Mouse (Mus musculus) layer of hippocampus, adult 8-10 months (tissue): ENCODE data around the gene Tbp. TPM values are rescaled to one million over a fixed set of nuclear protein-coding genes. Genes with fewer than 3 reads are reported as not detected.
A peak's percentile ranks its signal among the peaks of the same experiment; 100 is the strongest.
"Not testable (repeated sequence)": the region's sequence is repeated elsewhere in the genome, so short reads cannot be mapped to it uniquely, and the experiment has no call there.

Experiments
- DNase-seq, 2 experiments: peaks; one replicate each; pipeline ENCODE4 v3.0.0; 2022; ENCODE audit warnings: low spot score in 2 of 2
- total RNA-seq, 4 experiments: library from RNA; stranded (reverse); gene quantifications; 2 replicates each; pipeline ENCODE4 v1.2.4; 2022

Gene Tbp
- total RNA-seq, 4 experiments from 2014 or later = 31.3 to 49.0 (median 34.2) TPM

DNA sequence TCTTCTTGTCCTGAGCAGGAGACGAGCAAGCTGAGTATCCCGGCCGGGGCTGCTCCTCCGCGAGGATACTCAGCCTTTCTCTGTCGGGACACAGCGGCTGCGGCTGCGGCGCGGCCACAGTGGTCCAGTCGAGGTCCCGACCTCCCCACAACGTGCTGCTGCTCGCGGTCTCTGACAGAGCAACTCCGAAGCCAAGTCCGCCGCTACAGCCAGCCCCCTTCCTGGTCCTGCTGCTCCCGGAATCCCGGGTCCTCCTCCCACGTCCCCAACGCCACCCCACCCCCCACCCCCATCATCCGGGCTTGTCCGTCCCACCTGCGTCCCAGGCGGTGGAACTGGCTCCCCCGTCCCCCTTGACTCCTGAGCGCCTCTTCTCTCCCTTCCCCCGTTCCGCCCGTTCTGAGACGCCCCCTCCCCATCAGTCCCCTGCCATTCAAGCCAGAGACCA is 36.8 kb downstream of the Tbp start:
- DNase-seq = no peak

DNA sequence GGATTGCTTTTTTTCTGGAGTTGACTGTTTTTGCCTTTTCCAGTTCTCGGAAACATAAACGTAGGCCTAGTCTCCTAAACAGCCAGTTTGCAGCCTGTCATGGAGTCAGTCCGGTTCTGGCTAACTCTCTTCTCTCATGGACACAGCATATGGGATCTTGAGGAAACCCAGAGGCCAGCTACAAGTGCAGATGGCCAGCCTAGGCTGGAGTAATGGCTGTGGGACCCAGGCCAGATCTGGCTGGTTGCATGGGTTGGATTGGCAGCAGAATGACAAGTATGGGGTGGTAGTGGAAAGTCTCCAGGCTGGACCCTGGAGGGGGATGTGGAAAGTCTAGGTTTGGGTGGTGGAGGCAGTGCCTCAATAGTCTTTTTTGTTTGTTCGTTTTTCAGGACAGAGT is 40.6 kb downstream of the Tbp start:
- DNase-seq = no peak

DNA sequence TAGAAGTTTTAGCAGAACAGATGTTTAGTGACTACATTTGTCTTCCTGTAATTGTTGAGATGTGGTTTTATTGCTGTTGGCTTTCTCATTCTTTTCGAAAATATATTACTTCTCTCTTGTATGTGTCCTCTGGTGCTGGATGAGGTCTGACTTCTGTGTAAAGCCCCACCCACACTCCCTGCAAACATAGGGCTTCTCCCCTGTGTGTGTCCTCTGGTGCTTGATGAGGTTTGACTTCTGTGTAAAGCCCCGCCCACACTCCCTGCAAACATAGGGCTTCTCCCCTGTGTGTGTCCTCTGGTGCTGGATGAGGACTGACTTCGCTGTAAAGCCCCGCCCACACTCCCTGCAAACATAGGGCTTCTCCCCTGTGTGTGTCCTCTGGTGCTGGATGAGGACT is 44.2 kb downstream of the Tbp start:
- DNase-seq = not testable (repeated sequence)

DNA sequence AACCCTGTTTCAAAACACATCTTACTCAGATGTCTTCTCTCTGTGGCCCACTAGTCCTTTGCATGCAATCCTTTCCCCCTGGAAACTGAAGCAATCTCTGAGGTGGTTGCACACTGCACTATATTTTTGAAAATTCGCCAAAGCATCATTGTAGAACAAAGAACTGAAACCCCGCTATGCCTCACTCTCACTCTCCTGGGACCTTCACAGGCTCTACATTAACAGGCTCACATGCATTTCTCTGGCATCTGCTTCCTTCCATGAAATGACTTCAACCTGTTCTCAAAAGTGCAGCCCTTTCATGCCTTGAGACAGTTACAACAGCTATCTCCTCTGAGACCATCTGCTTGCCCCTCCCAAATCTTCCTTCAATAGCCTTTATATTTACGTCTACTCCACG is 46.8 kb downstream of the Tbp start:
- DNase-seq = no peak

DNA sequence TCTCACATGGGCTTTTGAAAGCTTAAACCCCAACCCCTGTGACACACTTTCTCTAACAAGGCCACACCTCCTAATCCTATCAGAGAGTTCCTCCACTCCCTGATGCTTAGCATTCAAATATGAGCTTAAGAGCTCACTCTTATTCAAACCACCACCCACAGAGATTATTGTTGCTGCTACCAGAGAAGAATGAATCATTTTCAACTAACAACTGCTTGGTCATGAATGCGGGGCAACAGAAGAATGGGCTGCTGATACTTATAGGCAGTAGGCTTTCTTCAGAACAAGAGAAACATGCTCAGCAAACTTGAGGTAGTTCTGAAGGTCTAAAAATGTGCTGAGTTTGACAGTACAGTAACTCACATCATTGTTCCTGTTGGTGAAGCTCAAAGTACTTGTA is 50.0 kb downstream of the Tbp start:
- DNase-seq = no peak

DNA sequence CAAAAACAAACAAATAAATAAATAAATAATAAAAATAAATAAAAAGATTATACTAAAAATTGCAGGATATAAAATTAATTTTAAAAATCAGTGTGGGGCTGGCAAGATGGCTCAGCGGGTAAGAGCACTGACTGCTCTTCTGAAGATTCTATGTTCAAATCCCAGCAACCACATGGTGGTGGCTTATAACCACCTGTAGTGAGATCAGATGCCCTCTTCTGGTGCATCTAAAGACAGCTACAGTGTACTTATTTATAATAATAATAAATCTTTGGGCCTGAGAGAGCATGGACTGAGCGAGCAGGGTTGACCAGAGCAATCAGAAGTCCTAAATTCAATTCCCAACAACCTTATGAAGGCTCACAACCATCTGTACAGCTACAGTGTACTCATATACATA is 60.3 kb downstream of the Tbp start:
- no peak for DNase-seq

DNA sequence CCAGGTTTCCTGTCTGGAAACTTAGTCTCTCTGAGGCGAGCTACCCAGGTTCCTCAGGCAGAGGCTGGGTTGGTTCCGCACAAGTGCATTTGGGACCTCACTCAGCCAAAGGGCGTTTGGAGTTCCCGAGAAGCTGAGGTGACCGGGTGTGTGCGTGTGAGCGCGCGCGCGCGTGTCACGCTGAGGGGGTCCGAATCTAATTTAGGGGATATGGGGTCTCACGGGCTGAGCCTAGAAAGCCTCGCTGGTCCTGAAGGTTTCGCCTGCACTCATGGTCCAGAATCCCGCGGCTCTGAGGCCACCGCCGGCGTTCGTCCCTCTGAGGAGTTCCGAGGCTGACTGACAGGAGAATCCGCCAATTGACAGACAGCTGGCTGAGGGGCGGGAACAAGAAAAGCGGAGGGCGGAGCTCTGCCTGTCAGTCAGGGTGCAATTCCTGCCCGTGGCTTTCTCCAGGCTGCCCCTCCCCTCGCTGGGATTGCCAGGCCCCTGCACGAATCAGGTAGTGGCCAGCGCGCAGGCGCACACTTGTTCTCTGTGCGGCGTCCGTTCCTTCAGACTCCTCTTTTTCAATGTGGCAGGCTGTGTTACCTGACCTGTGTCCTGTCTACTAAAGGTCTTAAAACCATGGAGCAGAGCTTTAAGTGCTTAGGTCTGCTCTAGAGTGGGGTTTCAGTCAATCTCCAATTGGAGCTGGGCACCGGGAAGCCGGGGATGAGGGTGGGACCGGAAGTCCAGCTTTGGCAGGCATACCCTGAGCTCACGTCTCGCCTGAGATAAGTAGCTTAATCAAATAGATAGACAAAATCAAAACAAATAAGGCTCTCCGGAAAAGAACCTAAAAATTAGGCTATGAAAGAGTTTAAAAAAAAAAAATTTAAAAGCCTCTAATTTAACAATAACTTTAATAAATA is 64.6 kb downstream of the Tbp start, which contains the start of gene Prdm9:
Prdm9 (minus strand) TSS at position 341 of the 914 bp plus-strand sequence.
- peak; percentile 99 to 100 for DNase-seq

DNA sequence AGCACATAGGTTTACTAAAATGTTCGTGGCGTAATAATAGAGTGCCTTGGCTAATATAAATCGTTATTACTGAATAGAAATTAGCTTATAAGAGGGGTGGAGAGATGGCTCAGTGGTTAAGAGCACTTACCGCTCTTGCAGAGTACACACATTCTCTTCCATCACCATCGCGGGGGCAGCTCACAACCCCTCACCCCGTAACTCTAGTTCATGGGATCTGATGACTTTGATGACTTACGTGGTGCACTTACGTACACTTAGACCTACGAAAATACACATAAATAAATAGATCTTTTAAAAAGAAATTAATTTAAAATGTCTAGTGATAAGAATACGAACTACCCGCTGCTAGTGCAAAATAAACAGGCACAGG is 65.2 kb downstream of the Tbp start:
- peak in 1 of 2 experiments; percentile 13 for DNase-seq

DNA sequence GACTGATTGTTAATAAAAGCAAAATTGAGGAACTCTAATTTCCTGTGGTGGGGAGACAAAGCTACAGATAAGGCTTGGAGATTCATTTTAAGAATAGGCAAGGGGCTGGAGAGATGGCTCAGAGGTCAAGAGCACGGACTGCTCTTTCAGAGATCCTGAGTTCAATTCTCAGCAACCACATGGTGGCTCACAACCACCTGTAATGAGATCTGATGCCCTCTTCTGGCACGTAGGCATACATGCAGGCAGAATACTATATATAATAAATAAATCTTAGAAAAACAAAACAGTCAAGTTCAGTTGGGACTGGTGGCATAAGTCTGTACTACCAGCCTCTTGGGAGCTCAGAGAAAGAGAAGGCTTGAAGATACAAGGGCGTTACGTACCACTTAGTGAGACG is 67.2 kb downstream of the Tbp start:
- no peak for DNase-seq

DNA sequence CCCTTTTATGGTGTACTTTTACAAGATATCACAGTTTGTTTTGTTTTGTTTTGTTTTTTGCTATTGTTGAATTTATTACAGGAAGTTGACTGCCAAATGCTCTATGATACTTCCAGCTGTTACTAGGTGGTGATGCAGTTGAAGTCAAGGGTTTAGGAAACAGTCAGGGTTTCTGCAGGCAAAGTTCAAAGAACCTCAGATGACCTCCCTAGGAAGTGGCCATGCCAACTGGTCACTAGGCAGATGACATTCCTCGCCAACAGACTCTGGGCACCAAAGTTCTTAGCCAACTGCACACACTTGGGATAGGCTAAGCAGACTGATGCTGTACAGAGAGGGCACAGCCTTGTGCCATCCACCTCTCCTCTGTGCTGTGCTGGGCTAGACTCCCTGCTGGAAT is 75.4 kb downstream of the Tbp start:
- DNase-seq = no peak

DNA sequence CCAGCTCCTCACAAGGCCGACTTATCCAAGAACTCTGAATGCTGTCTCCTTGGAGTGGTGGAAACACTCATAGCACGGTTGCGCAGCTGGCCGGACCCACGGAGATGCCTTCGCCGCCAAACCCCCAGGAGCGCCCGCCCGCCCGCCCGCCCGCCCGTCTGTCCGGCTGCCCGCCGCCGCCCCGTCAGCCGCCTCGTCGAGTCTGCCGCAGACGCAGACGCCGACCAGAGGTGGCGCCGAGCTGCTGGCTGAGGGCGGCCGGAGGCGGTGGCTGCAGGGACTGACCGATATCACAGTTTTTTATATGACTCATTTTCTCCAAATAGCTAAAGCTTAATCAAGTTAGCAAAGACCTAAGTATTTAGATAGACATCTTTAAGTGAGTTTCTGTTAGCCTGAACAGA is 77.6 kb downstream of the Tbp start:
- DNase-seq = no peak

Other genes with a start within 250 kb of the Tbp start
- 10 to 100 TPM in 2 of 4 experiments, 1 to 10 TPM in 2; 8.7 to 12.3 (median 10.6) TPM for gene Dll1, start 123.0 kb upstream of the Tbp start, total RNA-seq
- 10 to 100 TPM; 45.0 to 55.4 (median 50.5) TPM for gene Fam120b, start 103.7 kb upstream of the Tbp start, total RNA-seq
- gene Psmb1, start 137 bp upstream of the Tbp start, total RNA-seq = 100 to 1,000 TPM; 125 to 136 (median 129) TPM
- 10 to 100 TPM; 15.8 to 24.5 (median 17.8) TPM for gene Pdcd2, start 27.4 kb downstream of the Tbp start, total RNA-seq
- gene Prdm9, start 64.5 kb downstream of the Tbp start, total RNA-seq = 1 to 10 TPM; 2.0 to 2.9 (median 2.4) TPM
- gene Chd1, start 205.1 kb downstream of the Tbp start, total RNA-seq = 10 to 100 TPM; 21.7 to 28.1 (median 25.8) TPM